Mouse (Mus musculus): Measurements from ENCODE around the gene Eme1.

DNA sequence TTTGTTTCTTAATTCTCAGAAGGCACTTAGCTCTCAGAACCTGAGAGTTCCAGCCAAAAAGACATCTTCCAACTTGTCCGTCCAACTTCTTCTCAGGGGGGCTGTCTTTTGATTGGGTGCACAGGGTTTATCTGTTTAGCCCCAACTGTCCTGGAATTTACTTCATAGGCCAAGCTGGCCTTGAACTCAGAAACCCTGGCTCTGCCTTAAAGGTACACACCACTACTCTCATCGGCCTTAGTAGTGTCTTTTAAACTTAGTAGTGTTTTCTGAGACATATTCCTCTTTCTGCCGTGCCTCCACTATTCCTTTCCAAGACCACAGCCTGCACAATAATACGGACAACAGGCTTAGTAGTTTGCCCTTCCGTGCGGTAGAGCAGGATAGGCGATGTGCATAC lies 53.3 kb downstream of the Eme1 start:
- TF ChIP-seq MAFK (IDR thresholded peaks at IDR 0.05; ENCODE audit: insufficient read depth, low read depth, low read length) (no peak), HCFC1 (IDR thresholded peaks at IDR 0.05; ENCODE audit: borderline replicate concordance, insufficient read depth, low read length) (no peak), CHD2 (IDR thresholded peaks at IDR 0.05; ENCODE audit: low read depth, low read length) (no peak), ZNF384 (IDR thresholded peaks at IDR 0.05; ENCODE audit: low read depth, low read length) (no peak)
